Comparison of ENCODE assay signal across 14 mouse cellular contexts in the genomic region with DNA sequence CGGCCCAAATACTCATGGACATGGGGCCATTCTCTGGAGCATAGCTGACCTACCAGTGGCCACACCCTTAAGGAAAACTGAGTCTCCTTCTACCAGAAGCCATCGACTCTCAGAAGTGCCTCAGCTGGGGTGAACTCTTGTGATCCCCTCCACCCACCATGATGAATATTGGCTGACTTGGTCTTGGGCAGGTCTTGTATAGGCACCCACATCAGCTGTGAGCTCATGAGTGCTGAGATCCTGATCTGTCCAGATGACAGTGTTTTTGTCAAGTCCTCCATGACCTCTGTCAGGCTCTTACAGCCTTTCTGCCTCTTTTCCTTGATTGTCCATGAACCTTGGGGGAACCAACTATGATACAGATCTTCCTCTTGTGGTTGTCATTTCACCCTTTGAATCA.
"Had no signal": no experiment of that assay in that cellular context is flagged by ENCODE, and none has a peak within 500 bp of the region (broad histone marks: within the 10 kb centered on the region; RNA-seq: fewer than 3 reads in every experiment).

No protein-coding gene starts in this region.

- ATAC-seq: midbrain, embryonic 15.5 days had no signal

- H3K9ac ChIP-seq: liver, postnatal 0 days; lung, embryonic 15.5 days; midbrain, embryonic 12.5 days; midbrain, embryonic 15.5 days; neural tube, embryonic 12.5 days; stomach, embryonic 15.5 days had no signal

- DNase-seq: liver, postnatal 0 days; lung, adult 2 months; right cerebral cortex, postnatal 14 days; thymus, adult 2 months; thymus, postnatal 25 days; thymus, postnatal 4 days had no signal

- H3K36me3 ChIP-seq: lung, embryonic 15.5 days; midbrain, embryonic 12.5 days; midbrain, embryonic 15.5 days; neural tube, embryonic 12.5 days; stomach, embryonic 15.5 days had no signal

- H3K4me2 ChIP-seq: lung, embryonic 15.5 days; midbrain, embryonic 12.5 days; midbrain, embryonic 15.5 days; neural tube, embryonic 12.5 days; stomach, embryonic 15.5 days had no signal

- H3K9me3 ChIP-seq: lung, embryonic 15.5 days; megakaryocyte, embryonic 14.5 days; midbrain, embryonic 12.5 days; midbrain, embryonic 15.5 days; neural tube, embryonic 12.5 days; stomach, embryonic 15.5 days had no signal

- H3K27ac ChIP-seq: lung, embryonic 15.5 days; macrophage; midbrain, embryonic 12.5 days; midbrain, embryonic 15.5 days; neural tube, embryonic 12.5 days; stomach, embryonic 15.5 days; stomach, postnatal 0 days had no signal

- H3K27me3 ChIP-seq: lung, embryonic 15.5 days; midbrain, embryonic 12.5 days; midbrain, embryonic 15.5 days; neural tube, embryonic 12.5 days; stomach, embryonic 15.5 days had no signal

- H3K4me3 ChIP-seq: lung, embryonic 15.5 days; megakaryocyte, embryonic 14.5 days; midbrain, embryonic 12.5 days; midbrain, embryonic 15.5 days; neural tube, embryonic 12.5 days; stomach, embryonic 15.5 days had no signal

- H3K4me1 ChIP-seq: midbrain, embryonic 15.5 days had no signal
